Mouse (Mus musculus) embryonic facial prominence, embryonic 15.5 days (tissue): ENCODE data around the gene Shisal1. TPM values are rescaled to one million over a fixed set of nuclear protein-coding genes. Genes with fewer than 3 reads are reported as not detected.

Experiments used
- ATAC-seq: fragments of 200-750 bp; cut with Nextera tagmentation; 2 replicates; pipeline ENCODE4 v1.8.0; 2017; ENCODE audit warnings: low read depth, moderate TSS enrichment; ENCODE audit not compliant: insufficient number of reproducible peaks, low FRiP score, low TSS enrichment
- H3K27ac ChIP-seq: fragments of 300-500 bp; sonication (generic); replicated peaks from 2 replicates; pipeline ENCODE4 v1.5.1; 2015; ENCODE audit warnings: mild to moderate bottlenecking, inconsistent platforms
- H3K27me3 ChIP-seq: fragments of 300-500 bp; sonication (generic); 2 replicates; pipeline ENCODE4 v1.6.1; 2015; ENCODE audit warnings: inconsistent platforms
- H3K36me3 ChIP-seq: fragments of 300-500 bp; sonication (generic); 2 replicates; pipeline ENCODE4 v1.6.1; 2015; ENCODE audit warnings: mild to moderate bottlenecking, inconsistent platforms
- H3K4me1 ChIP-seq: fragments of 300-500 bp; sonication (generic); 2 replicates; pipeline ENCODE4 v1.6.1; 2015; ENCODE audit warnings: inconsistent platforms
- H3K4me2 ChIP-seq: fragments of 300-500 bp; sonication (generic); replicated peaks from 2 replicates; pipeline ENCODE4 v1.6.1; 2015; ENCODE audit warnings: mild to moderate bottlenecking, inconsistent platforms
- H3K4me3 ChIP-seq: fragments of 300-500 bp; sonication (generic); replicated peaks from 2 replicates; pipeline ENCODE4 v1.5.1; 2015; ENCODE audit warnings: mild to moderate bottlenecking, inconsistent platforms
- H3K9ac ChIP-seq: fragments of 300-500 bp; sonication (generic); 2 replicates; pipeline ENCODE4 v1.6.1; 2015; ENCODE audit warnings: inconsistent platforms
- H3K9me3 ChIP-seq: fragments of 300-500 bp; sonication (generic); replicated peaks from 2 replicates; pipeline ENCODE4 v1.6.1; 2016; ENCODE audit warnings: inconsistent platforms
- WGBS: fragments of 180-500 bp; shearing (Covaris S2); methylation state at CpG from one replicate; pipeline ENCODE4 v1.1.7; 2015; 5-methylcytosine and 5-hydroxymethylcytosine counted together
- polyA plus RNA-seq: library from polyadenylated mRNA; unstranded; fragments of >200 nt; fragmentation: Nextera tagmentation; extraction: Ambion mirVana; gene quantifications from 2 replicates; pipeline ENCODE4 v1.2.1, GENCODE M21; 2015

The Shisal1 gene
- polyA plus RNA-seq, 1 experiment from 2014 or later: 6.0 TPM

DNA sequence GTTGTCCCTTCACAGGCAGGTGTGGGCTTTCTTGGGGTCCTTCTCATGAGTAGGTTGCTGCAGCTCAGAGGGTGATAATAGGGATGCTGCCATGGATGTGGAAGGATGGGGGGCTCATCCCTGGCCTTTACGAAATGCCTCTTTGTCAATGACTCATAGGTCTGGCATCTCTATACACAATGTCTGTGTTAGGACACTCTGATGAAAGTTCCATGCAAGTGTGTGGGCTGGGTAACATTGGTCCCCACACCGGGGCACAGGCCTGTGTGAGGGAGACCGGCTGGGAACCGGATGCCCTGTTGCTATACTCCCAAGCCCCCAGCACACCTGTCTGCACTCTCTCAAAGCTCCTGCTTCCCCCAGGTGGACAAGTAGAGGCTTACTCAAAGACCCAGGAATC lies 48.3 kb downstream of the Shisal1 start:
- H3K9ac ChIP-seq: no peak overlapping the region
- peaks cover 6% of the 10 kb centered on the region; the same call in 1 of the 2 replicates for H3K27me3 ChIP-seq
- no peaks in the 10 kb centered on the region for H3K9me3 ChIP-seq
- H3K4me2 ChIP-seq: no peak overlapping the region
- H3K4me1 ChIP-seq: 0 out of 2 replicates have a peak, but pooled peaks cover under 1% of the 10 kb centered on the region
- 78% methylated on average over 4 of the region's 4 CpGs for whole genome bisulfite sequencing
- H3K36me3 ChIP-seq: no peaks in the 10 kb centered on the region
- no peak for ATAC-seq
- H3K4me3 ChIP-seq: no peak overlapping the region
- no peak overlapping the region for H3K27ac ChIP-seq

DNA sequence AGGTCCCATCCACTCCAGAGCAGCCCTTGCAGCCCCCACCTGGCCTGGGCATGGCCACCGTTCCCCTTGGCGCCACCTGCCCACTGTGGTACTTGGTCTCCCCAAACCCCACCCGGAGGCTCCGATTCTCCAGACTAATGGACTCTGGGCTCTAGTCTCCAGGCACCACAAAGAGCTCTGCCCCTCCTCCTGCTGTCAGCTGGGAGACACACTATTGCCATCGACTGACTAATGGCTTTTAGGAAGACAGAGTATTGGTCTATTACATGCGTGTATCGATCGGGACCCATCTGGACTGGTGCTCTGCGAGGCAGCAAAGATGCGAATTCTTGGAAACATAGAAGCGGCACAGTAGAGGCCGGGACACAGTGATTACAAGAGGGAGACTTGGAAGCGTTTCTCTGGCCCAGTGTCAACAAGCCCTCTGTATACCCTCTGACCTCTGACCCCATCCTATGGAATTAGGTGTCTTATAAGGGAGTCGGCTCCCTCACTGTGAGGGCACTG lies 49.2 kb downstream of the Shisal1 start:
- no peak for ATAC-seq

DNA sequence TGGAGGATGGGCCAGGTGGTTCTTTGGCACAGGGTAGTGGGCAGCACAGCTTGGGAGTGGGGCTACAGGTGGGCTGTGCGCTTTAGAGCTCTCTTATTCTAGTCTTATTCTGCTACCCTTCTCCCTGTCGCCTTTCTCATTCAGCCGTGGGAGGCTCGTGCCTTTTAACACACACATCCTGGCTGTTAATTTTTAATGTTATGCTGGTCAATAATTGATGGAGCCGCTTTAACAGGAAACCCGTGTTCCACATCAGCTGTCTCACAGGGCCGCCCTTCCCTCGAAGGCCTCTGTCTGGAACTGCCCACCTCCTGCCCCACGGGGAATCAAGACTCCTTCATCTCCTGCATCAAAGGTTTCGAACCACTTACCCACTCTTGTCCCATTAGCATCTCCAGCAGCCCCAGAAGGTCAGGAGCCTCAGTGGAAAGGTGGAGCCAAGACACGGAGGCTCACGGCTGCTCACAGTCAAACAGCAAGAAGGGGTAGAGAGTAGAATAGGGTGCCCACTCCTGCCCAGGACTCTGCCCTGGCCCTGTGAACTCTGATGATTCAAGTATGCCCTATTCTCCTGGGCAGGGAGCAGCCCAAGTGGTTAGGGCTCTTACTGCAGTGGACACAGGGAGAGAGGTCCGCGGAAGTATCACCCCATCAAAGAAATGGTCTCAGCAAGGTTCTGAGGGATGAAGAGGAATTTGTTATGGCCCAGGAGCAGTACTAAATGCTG lies 51.4 kb downstream of the Shisal1 start:
- Histone ChIP-seq H3K27me3 (peaks cover 2% of the 10 kb centered on the region; the same call in 1 of the 2 replicates), H3K9me3 (no peaks in the 10 kb centered on the region), H3K36me3 (no peaks in the 10 kb centered on the region), H3K9ac (no peak overlapping the region), H3K27ac (no peak overlapping the region), H3K4me3 (no peak overlapping the region), H3K4me2 (no peak overlapping the region), H3K4me1 (peaks cover 7% of the 10 kb centered on the region; the same call in 1 of the 2 replicates)
- no peak for ATAC-seq
- 71% methylated on average over 14 of the region's 14 CpGs for WGBS

More for the DNA sequence above, 49.2 kb downstream of the Shisal1 start:
- H3K4me2 ChIP-seq: no peak overlapping the region
- H3K4me3 ChIP-seq: no peak overlapping the region
- H3K9me3 ChIP-seq: no peaks in the 10 kb centered on the region
- H3K27me3 ChIP-seq: peaks cover 2% of the 10 kb centered on the region; the same call in 1 of the 2 replicates
- H3K36me3 ChIP-seq: no peaks in the 10 kb centered on the region
- 72% methylated on average over 14 of the region's 14 CpGs for WGBS
- peaks cover 7% of the 10 kb centered on the region; the same call in 1 of the 2 replicates for H3K4me1 ChIP-seq
- H3K27ac ChIP-seq: no peak overlapping the region
- no peak overlapping the region for H3K9ac ChIP-seq

DNA sequence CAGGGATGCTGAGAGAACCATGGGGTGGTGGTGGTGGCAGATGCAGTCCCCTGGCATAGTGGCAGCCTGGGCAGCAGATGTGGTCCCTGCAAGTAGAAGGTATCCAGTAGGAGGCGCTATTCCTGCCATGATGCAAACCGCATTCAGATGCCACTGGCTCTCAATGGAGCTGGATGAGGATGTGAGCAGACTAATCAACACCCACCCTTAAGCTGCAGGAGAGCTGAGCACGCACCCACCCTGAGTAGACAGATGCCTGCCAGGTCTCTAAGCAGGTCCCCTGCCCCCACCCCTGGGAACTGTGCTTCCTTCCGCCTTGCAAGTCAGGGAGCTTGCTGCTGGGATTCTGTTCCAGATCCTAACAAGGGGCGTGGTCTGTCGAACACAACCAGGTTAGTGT lies 53.6 kb downstream of the Shisal1 start:
- no peaks in the 10 kb centered on the region for H3K36me3 ChIP-seq
- H3K27ac ChIP-seq: no peak overlapping the region
- H3K4me2 ChIP-seq: no peak overlapping the region

DNA sequence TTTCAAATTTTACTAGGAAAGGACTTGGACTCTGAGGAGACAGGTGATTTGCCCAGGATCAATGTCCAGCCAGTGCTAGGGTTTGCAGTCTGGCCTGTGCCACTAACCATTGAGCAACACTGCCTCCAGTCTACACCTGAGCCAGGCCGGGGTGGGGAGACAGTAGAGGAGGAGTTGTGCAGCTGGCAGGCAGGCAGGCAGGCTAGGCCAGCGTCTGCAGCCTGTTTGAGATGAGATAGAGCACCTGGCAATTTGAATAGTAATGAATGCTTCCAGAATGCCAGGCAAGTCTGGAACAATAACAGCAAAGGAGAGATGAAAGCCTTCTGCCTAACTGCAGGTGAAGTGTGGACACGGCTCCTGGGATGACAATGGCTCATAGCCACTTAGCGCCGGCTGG lies 54.1 kb downstream of the Shisal1 start:
- Histone ChIP-seq H3K4me3 (no peak overlapping the region), H3K9ac (no peak overlapping the region), H3K27ac (no peak overlapping the region), H3K4me2 (no peak overlapping the region), H3K36me3 (no peaks in the 10 kb centered on the region), H3K4me1 (peaks cover 7% of the 10 kb centered on the region; the same call in 1 of the 2 replicates), H3K27me3 (peaks cover 2% of the 10 kb centered on the region; the same call in 1 of the 2 replicates), H3K9me3 (peaks cover 3% of the 10 kb centered on the region; the same call in 1 of the 2 replicates)
- 63% methylated on average over 5 of the region's 5 CpGs for WGBS
- ATAC-seq: no peak

More for the DNA sequence above, 53.6 kb downstream of the Shisal1 start:
- Histone ChIP-seq H3K4me1 (peaks cover 7% of the 10 kb centered on the region; the same call in 1 of the 2 replicates), H3K9ac (no peak overlapping the region), H3K27me3 (peaks cover 2% of the 10 kb centered on the region; the same call in 1 of the 2 replicates), H3K4me3 (no peak overlapping the region), H3K9me3 (no peaks in the 10 kb centered on the region)
- WGBS: 45% methylated on average over 6 of the region's 6 CpGs
- ATAC-seq: no peak

DNA sequence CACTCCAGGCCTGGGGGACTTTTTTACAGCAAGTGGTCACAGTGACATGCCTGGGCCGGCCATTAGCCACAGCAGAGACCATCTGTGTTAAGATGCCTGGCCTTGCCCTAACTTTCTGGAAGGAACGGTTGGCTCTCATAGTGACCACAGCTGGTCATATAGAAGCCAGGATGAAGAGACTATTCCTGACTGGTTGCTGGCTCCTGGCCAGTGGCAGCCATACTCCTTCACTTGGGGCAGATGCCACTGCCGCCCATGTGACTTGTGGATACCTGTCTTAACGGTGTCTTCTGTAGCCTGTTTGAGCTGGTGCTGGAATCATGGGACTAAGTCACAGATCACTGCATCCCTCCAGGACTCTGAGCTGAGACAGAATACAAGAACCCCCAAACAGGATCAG lies 54.8 kb downstream of the Shisal1 start:
- Histone ChIP-seq H3K4me3 (no peak overlapping the region), H3K27ac (no peak overlapping the region), H3K36me3 (no peaks in the 10 kb centered on the region), H3K4me1 (peaks cover 7% of the 10 kb centered on the region; the same call in 1 of the 2 replicates), H3K9me3 (peaks cover 9% of the 10 kb centered on the region; the same call in 1 of the 2 replicates), H3K4me2 (no peak overlapping the region), H3K9ac (no peak overlapping the region), H3K27me3 (peaks cover 2% of the 10 kb centered on the region; the same call in 1 of the 2 replicates)
- no peak for ATAC-seq
- WGBS: 94% methylated on average over 4 of the region's 4 CpGs

DNA sequence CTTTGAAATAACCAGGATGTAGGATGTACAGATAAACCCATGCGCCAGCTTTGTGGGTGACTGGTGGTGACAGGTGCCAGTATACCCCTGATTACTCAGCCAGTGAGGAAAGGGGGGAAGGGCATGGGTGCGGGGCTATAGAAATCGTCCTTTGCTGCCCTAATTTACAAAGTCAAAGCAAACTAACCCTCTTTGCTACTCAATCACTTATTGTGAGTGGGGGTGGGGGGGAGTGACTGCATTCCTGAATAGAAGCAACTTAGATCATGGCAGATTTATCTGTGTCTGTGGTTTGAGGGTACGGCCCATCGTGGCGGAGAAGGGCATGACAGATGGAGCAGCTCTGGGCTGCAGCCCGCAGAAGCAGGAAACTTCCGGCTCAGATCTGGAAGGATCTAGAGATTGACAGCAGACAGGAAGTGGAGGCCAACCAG lies 58.2 kb downstream of the Shisal1 start:
- no peak overlapping the region for H3K4me2 ChIP-seq
- no peaks in the 10 kb centered on the region for H3K27me3 ChIP-seq
- no peak overlapping the region for H3K9ac ChIP-seq
- WGBS: 76% methylated on average over 8 of the region's 8 CpGs
- ATAC-seq: no peak
- no peaks in the 10 kb centered on the region for H3K36me3 ChIP-seq
- peaks cover 9% of the 10 kb centered on the region; the same call in 1 of the 2 replicates for H3K9me3 ChIP-seq
- no peak overlapping the region for H3K27ac ChIP-seq
- H3K4me1 ChIP-seq: peaks cover 7% of the 10 kb centered on the region; the same call in 1 of the 2 replicates
- no peak overlapping the region for H3K4me3 ChIP-seq

DNA sequence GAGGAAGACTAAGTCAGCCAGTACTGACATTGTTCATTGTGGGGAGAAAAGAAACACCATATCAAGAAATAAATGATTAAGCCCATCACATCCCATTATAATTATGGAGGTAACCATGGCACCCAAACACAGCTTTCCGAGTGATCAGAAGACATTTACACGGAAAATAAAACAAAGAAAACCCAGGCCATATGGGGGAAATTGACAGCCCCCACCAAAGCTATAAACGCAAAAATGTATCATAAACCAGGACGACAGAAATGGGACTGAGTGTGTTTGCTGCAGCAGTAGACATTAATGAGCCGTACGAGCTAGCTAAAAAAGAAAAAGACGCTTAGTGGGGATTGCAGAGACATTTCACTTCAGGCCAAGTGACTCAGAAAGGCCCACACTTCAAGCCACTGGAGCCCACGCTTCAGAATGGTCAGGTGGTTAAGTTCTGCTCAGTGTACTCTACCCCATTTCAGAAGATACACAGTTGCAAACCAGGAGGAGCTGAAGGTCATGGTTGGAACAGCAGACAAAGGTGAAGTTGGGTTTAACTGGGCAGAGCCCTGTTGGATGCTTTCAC lies 60.8 kb downstream of the Shisal1 start:
- H3K4me2 ChIP-seq: no peak overlapping the region
- no peaks in the 10 kb centered on the region for H3K36me3 ChIP-seq
- no peak overlapping the region for H3K9ac ChIP-seq
- no peaks in the 10 kb centered on the region for H3K27me3 ChIP-seq
- H3K27ac ChIP-seq: no peak overlapping the region
- no peak overlapping the region for H3K4me3 ChIP-seq
- H3K9me3 ChIP-seq: peaks cover 9% of the 10 kb centered on the region; the same call in 1 of the 2 replicates
- no peaks in the 10 kb centered on the region for H3K4me1 ChIP-seq
- no peak for ATAC-seq
- WGBS: 82% methylated on average over 8 of the region's 8 CpGs

DNA sequence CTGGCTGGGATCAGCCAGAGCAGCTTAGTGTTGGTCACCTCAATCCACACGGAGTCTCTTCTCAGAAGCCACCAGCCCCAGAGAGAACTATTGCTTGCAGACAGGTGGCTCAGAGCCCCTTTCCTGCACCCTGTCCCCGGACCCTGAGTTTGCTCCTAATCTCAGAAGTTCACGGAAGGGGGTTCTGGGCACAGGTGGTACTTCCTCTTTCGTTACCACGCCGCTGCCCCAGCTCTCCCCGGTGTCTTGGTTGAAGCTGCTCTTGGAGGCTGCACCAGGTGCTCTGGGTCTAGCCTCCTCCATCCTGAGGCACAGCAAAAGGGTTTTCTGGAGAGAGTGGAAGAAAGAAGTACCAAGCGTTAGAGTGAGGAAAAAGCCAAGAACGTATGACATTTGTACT lies 62.8 kb downstream of the Shisal1 start:
- H3K4me1 ChIP-seq: peaks cover 5% of the 10 kb centered on the region
- H3K9ac ChIP-seq: no peak overlapping the region
- 92% methylated on average over 9 of the region's 9 CpGs for WGBS
- ATAC-seq: no peak
- H3K4me3 ChIP-seq: no peak overlapping the region
- peaks cover 9% of the 10 kb centered on the region; the same call in 1 of the 2 replicates for H3K9me3 ChIP-seq
- no peaks in the 10 kb centered on the region for H3K27me3 ChIP-seq
- no peak overlapping the region for H3K4me2 ChIP-seq
- H3K36me3 ChIP-seq: no peaks in the 10 kb centered on the region
- H3K27ac ChIP-seq: no peak overlapping the region

DNA sequence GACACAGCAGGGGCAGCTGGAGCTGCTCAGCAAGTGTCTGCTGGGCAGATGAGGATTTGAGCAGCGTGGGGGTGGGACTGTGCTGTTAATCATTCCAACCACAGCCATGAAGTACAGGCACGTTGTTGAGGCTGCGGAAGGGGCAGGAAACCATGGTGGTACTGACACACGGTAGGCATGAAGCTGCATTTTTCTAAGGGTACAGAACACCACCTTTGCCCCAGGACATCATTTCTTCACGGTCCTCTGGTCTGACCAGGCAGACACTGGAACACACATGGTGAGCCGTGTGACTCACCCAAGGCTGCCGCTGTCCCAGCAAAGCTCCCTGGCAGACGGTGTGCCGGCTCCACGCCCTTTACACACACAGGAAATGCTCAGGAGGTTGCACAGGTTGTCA lies 66.7 kb downstream of the Shisal1 start:
- Histone ChIP-seq H3K36me3 (no peaks in the 10 kb centered on the region), H3K9me3 (no peaks in the 10 kb centered on the region), H3K4me2 (no peak overlapping the region), H3K4me3 (no peak overlapping the region), H3K27me3 (no peaks in the 10 kb centered on the region), H3K4me1 (peaks cover 5% of the 10 kb centered on the region), H3K9ac (no peak overlapping the region), H3K27ac (no peak overlapping the region)
- no peak for ATAC-seq
- whole genome bisulfite sequencing: 42% methylated on average over 10 of the region's 10 CpGs

DNA sequence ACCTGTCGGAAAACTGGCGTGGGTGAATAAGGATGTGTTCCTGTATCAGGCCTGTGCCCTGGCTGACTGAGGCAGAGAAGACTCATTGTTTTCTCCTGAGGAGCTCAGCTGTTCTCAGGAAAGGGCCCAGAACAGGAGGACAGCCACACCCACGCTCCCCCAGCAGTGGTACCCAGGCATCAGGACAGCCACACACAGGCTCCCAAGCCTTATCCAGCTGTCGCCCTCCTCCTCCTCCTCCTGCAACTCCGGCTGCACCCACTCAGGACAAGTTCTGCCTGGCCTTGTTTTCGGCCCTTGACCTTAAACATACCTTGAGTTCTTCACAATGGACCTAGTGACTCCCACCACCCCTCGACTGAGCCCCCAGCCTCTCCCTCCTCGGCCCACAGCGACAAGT lies 68.2 kb downstream of the Shisal1 start:
- H3K27ac ChIP-seq: no peak overlapping the region
- 80% methylated on average over 9 of the region's 9 CpGs for WGBS
- no peaks in the 10 kb centered on the region for H3K27me3 ChIP-seq
- no peak for ATAC-seq
- no peak overlapping the region for H3K4me3 ChIP-seq
- H3K4me2 ChIP-seq: no peak overlapping the region
- peaks cover 5% of the 10 kb centered on the region for H3K4me1 ChIP-seq
- H3K36me3 ChIP-seq: no peaks in the 10 kb centered on the region
- H3K9ac ChIP-seq: no peak overlapping the region
- no peaks in the 10 kb centered on the region for H3K9me3 ChIP-seq
